Mouse (Mus musculus) adrenal gland, postnatal 10 days (tissue): ENCODE measurements around the gene Atl2. TPM values are rescaled to one million over a fixed set of nuclear protein-coding genes. Genes with fewer than 3 reads are reported as not detected.

Experiments
- DNase-seq: peaks from one replicate; pipeline ENCODE4 v3.0.0; 2021; ENCODE audit warnings: mixed read lengths
- long read RNA-seq, 2 experiments: library from polyadenylated mRNA; stranded (forward); transcript quantifications; one replicate each; pipeline ENCODE4 v2.0.0; 2021
- total RNA-seq, 2 experiments: library from RNA; stranded (reverse); gene quantifications; 2 replicates each; pipeline ENCODE4 v1.2.3; 2021

Gene Atl2
- total RNA-seq = 10 to 100 TPM; 49.5 to 83.7 TPM
- long read RNA-seq, experiment 1, transcript Atl2-202 (12 exons, 3,371 nt) = minor isoform, 6 of 210 reads
- long read RNA-seq, experiment 1, transcript Atl2-201 (13 exons, 3,618 nt) = major isoform, 138 of 210 reads
- long read RNA-seq, experiment 1, partial matches to known transcripts = 10 of 210 reads
- long read RNA-seq, experiment 1, other reads (novel, unspliced or antisense) = 55 of 210 reads
- long read RNA-seq, experiment 2, transcript Atl2-201 (13 exons, 3,618 nt) = major isoform, 24 of 35 reads
- long read RNA-seq, experiment 2, partial matches to known transcripts = 0 of 35 reads
- long read RNA-seq, experiment 2, other reads (novel, unspliced or antisense) = 11 of 35 reads

- peak; percentile 97 for DNase-seq
These were observed at the start of gene Atl2 for GRCm38 (mm10) chr17:79895911-79896423. Gene Atl2, minus strand, starts transcription at chr17:79896123.

DNA sequence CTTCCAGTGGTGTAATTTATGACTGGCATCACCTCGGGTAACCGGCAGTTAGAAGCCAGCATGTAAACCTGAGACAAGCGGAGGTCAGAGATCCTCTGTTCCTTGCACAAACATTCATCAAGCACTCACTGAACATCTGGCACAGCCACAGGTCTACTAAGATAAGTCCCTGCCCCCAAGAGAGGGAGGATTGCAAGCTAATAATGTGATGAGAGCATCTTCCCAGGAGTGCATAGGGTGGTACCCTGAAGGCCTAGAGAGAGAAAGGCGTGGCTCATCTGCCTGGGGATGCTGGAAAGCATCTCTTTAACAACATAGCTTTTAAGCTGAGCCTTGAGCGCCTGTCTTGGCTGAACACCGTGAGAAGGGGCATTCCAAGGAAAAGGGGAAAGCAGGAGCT is 48.9 kb upstream of the Atl2 start:
- no peak for DNase-seq

DNA sequence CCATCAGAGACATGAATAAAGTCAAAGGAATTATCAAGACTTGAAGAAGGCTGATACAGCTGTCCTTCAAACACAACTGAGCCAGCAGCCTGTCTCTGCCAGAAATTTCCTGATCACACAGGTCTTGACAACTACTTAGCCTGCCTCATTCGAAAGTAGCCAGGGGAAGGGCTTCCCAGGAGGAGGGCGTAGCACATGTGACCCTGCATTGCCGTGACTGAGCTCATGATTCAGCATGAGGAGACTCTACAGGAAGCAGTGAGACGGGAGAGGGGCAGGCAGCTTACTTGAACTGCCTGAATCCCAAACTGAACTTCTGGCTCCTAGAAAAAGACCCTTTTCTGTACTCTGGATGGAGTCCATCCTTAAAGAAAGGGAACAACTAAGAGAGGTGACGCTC is 46.5 kb upstream of the Atl2 start:
- no peak for DNase-seq

- DNase-seq = no peak
These were observed 43.2 kb upstream of the Atl2 start for GRCm38 (mm10) chr17:79939133-79939532.

DNA sequence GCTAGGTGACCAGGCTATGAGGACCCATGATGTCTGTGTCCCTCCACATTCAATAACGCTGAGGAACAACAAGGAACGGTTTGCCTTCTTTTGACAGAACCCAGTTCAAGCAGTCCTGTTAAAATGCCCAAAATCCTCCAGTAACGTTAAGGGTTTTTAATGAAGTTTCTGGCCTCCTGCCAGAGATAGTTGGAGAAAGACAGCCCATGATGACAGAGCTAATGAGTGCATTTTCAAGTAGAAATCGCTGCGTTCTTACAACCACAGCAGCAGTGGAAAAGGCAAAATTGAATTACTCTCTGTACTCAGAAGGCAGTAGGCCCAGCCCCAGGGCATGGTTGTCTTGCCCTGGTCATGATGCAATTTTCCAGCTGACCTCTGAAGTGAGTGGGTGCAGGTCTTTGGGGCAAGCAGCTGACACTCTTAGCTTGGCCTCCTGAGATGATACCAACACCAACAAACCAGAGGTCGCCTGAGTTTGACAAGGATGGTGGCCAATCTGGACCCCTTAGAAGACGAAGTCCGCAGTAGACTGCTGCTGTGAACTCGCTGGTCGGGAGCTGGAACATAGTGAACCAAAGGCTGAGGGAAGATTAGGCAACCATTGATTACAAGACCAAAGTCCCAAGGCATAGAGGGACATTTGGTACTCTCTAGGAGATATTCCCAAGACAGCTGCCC is 42.1 kb upstream of the Atl2 start:
- DNase-seq = peak; percentile 47

- no peak for DNase-seq
These were observed 38.4 kb upstream of the Atl2 start for GRCm38 (mm10) chr17:79934370-79934769.

- no peak for DNase-seq
These were observed 36.9 kb upstream of the Atl2 start for GRCm38 (mm10) chr17:79932676-79933278.

- DNase-seq = no peak
These were observed 31.2 kb upstream of the Atl2 start for GRCm38 (mm10) chr17:79927110-79927509.

GRCm38 (mm10) chr17:79926486-79926885 is 30.6 kb upstream of the Atl2 start:
- no peak for DNase-seq

DNA sequence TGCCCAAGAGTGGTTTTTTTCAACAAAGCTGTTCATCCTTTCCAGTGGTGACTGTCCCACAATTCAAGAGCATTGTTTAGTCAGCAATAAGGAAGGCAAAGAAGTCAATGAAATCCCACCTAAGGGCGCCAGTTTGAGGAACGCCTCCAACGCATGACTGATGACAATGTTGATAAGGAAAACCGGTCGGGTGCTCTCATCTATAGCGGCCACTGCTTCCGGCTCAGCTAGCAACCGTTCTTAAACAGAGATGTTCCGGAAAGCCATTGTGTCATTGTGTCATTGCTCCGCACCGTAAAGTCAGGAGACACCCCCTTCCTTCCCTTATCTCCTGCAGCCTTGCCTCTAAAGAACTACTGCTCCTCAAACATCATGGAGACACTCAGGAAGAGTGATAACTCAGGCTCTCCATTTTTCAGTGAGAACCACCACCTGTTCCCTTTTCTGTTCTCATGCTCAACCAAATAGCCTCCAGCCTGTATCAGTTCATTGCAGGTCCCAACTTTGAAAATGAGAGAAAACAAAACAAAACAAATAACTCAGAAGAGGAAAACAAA is 30.0 kb upstream of the Atl2 start:
- no peak for DNase-seq

- no peak for DNase-seq
These were observed 24.4 kb upstream of the Atl2 start for GRCm38 (mm10) chr17:79920355-79920754.

GRCm38 (mm10) chr17:79919566-79920350 is 23.8 kb upstream of the Atl2 start:
- DNase-seq = peak; percentile 68

DNA sequence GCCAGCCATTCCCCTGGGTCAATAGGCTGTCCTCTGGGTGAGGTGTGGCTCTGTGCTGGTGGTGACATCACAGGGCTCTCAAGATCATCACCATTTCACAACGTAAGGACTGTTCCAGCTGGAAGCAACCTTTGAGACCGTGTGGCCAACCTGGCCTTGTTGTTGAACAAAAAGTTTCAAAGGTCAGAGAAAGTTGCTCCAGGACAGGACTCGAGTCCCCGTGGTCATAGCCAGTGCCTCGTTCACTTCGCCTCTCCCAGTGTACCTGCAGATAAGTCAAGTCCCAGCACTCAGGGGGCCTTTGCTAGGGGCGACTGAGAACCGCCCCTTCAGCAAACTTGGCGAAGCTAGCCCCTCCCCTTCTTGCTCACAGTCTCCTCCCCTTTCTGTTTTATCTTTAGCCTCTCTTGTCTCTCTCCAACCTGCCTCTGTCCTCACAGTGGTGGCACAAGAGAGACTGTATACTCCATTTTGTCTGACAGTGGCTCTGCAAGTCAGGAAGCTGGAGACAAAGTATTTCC is 22.6 kb upstream of the Atl2 start:
- DNase-seq = peak; percentile 60

GRCm38 (mm10) chr17:79916996-79917395 is 21.1 kb upstream of the Atl2 start:
- no peak for DNase-seq

- DNase-seq = no peak
These were observed 16.3 kb upstream of the Atl2 start for GRCm38 (mm10) chr17:79912174-79912573.

- no peak for DNase-seq
These were observed 15.8 kb upstream of the Atl2 start for GRCm38 (mm10) chr17:79911718-79912117.

DNA sequence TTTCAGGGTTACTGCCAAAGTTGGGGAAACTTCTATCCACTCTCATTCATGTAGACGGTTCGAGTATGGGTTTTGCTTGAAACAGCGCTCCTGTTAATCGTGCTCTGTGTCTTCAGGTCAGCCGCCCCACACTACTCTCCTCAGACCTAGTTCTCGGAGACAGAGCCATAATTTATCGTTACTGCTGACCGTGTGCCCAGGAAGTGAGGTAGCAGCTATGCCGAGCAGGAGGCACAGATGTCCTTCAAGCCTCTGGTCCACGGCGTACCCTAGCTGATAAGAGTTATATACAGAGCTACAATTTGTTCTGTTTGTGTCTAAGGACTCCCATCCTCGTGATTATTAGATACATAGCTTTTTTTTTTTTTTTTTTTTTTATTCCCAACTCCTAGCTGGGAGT is 13.6 kb upstream of the Atl2 start:
- no peak for DNase-seq

- DNase-seq = no peak
These were observed 11.8 kb upstream of the Atl2 start for GRCm38 (mm10) chr17:79907698-79908097.

DNA sequence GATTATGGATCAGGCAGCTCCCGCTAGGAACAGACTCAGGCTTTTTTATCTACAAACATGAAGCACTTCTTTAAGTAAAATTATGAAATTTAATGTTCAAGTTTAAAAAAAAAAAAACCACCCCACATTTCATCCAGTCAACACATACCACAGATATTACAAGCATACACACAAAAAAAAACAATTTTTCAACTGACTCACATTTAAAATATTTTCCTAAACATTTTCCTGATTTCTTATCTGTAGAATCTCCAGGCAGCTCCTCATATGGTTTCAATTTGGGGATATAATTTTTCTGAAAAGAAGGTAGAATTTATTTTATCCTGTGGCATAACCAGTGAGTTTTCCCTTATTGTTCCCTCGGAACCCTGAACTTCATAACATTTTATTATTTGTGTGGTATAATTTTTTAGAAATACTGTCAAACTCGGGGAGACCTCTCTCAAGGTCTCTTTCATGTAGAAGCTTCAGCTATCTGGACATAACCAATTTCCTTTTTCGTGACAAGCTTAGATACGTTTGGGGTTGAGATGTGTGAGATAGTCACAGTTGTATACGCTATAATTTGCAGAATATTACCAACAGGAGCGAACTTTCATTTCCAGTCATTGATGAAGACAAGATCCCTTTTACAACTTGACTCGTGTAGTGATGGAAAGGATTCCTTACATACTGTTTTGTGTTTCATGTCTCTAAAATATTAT is 11.0 kb upstream of the Atl2 start:
- no peak for DNase-seq

GRCm38 (mm10) chr17:79904593-79904992 is 8.7 kb upstream of the Atl2 start:
- no peak for DNase-seq

DNA sequence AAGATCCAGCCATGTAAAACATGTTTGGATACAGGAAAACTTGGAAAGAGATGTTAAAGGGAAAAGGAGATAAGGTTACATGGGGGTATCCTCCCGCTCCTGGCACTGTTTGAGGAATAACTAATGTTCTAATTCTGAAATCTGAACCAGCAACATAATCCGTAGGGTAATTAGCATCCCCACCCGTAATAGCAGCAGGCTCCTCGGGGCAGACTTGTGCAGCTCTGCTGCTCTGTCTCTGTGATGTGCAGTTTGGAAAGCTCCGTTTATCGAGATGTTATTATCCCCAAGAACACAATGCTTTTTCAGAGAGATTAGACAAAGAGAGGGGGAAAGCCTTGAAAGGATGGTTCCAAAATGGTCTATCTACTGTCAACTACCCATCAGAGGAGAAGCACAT is 5.3 kb upstream of the Atl2 start:
- no peak for DNase-seq
